Mouse (Mus musculus): ENCODE results near the gene Tle3. TPM values are rescaled to one million over a fixed set of nuclear protein-coding genes. Genes with fewer than 3 reads are reported as not detected.

Gene Tle3
- polyA plus RNA-seq, 1 experiment from 2014 or later, result 22.4 TPM

GRCm38 (mm10) chr9:61396474-61396873 is 24.3 kb downstream of the Tle3 start:
- H3K27me3 ChIP-seq (ENCODE audit: control insufficient read depth, insufficient read depth, low read length), result no peaks in the 10 kb centered on the region
- WGBS, result 16% methylated on average over 13 of the region's 13 CpGs
- H3K9ac ChIP-seq, result no peak overlapping the region
- no peak overlapping the region for H3K4me2 ChIP-seq (replicated peaks)
- DNase-seq (ENCODE audit: low spot score) (peak; percentile 59), ATAC-seq (ENCODE audit: low FRiP score) (0 out of 2 replicates have a peak, but pooled peaks have one; percentile 51)
- H3K4me3 ChIP-seq (replicated peaks; ENCODE audit: low read length), result no peak overlapping the region
- H3K36me3 ChIP-seq (replicated peaks; ENCODE audit: control insufficient read depth, insufficient read depth), result peaks cover 60% of the 10 kb centered on the region
- peaks cover 45% of the 10 kb centered on the region for H3K4me1 ChIP-seq (replicated peaks; ENCODE audit: control insufficient read depth, insufficient read depth, low read length)
- no peak overlapping the region for H3K27ac ChIP-seq
- no peaks in the 10 kb centered on the region for H3K9me3 ChIP-seq (ENCODE audit: control insufficient read depth, low read length)

DNA sequence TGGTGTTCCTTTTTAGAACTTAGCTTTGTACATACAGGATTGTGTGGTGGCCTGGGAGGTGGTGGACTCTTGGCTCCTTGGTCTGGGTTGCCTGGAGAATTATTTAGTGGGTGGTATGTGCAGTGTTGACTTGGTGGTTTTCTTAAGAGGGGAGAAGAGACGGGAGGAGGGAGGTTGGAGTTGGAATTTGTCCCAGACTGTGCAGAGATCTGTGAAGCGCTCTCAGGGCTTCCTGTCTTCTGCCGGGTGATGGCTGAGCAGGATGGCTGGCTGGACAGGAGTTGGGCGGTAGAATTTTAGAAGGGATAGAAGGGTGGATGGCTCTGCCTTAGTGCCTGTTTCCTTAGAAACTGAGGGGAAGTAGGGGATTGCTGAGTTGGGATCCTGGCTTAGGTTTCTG is 25.0 kb downstream of the Tle3 start:
- Histone ChIP-seq H3K36me3 (replicated peaks; ENCODE audit: control insufficient read depth, insufficient read depth) (peaks cover 65% of the 10 kb centered on the region), H3K4me1 (replicated peaks; ENCODE audit: control insufficient read depth, insufficient read depth, low read length) (peaks cover 45% of the 10 kb centered on the region), H3K9me3 (ENCODE audit: control insufficient read depth, low read length) (no peaks in the 10 kb centered on the region), H3K4me3 (replicated peaks; ENCODE audit: low read length) (no peak overlapping the region), H3K9ac (no peak overlapping the region), H3K27me3 (ENCODE audit: control insufficient read depth, insufficient read depth, low read length) (no peaks in the 10 kb centered on the region), H3K27ac (no peak overlapping the region), H3K4me2 (replicated peaks) (no peak overlapping the region)
- DNase-seq (ENCODE audit: low spot score) (no peak), ATAC-seq (ENCODE audit: low FRiP score) (no peak)
- WGBS, result 65% methylated on average over 4 of the region's 4 CpGs

GRCm38 (mm10) chr9:61398160-61398559 is 26.0 kb downstream of the Tle3 start:
- WGBS, result 85% methylated on average over 9 of the region's 9 CpGs
- H3K4me2 ChIP-seq (replicated peaks), result no peak overlapping the region
- H3K4me3 ChIP-seq (replicated peaks; ENCODE audit: low read length), result no peak overlapping the region
- ATAC-seq (ENCODE audit: low FRiP score) (no peak), DNase-seq (ENCODE audit: low spot score) (no peak)
- peaks cover 71% of the 10 kb centered on the region for H3K36me3 ChIP-seq (replicated peaks; ENCODE audit: control insufficient read depth, insufficient read depth)
- peaks cover 46% of the 10 kb centered on the region for H3K4me1 ChIP-seq (replicated peaks; ENCODE audit: control insufficient read depth, insufficient read depth, low read length)
- no peaks in the 10 kb centered on the region for H3K9me3 ChIP-seq (ENCODE audit: control insufficient read depth, low read length)
- H3K9ac ChIP-seq, result no peak overlapping the region
- H3K27me3 ChIP-seq (ENCODE audit: control insufficient read depth, insufficient read depth, low read length), result no peaks in the 10 kb centered on the region
- H3K27ac ChIP-seq, result no peak overlapping the region

DNA sequence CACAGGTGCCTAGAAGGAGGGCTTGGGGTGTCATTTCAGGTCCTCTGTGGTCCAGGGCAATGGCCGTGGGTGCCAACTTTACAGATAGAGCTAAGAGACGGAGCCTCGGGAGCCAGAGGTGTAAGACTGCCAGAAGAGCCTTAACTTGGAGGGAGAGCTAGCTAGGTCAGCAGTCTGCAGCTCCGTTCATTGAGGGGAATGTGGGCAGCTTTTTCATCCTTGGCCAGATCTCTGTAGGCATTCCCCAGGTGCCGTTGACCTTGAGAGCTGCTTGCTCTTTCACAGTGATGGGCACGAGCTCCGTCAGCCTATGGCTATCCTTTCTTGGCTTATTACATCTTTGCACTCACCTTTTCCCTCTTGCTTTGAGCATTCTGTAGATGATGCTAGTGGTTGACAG is 28.0 kb downstream of the Tle3 start:
- Histone ChIP-seq H3K9me3 (ENCODE audit: control insufficient read depth, low read length) (no peaks in the 10 kb centered on the region), H3K36me3 (replicated peaks; ENCODE audit: control insufficient read depth, insufficient read depth) (peaks cover 58% of the 10 kb centered on the region), H3K9ac (no peak overlapping the region), H3K4me2 (replicated peaks) (no peak overlapping the region), H3K4me1 (replicated peaks; ENCODE audit: control insufficient read depth, insufficient read depth, low read length) (peaks cover 66% of the 10 kb centered on the region), H3K27ac (no peak overlapping the region), H3K4me3 (replicated peaks; ENCODE audit: low read length) (no peak overlapping the region), H3K27me3 (ENCODE audit: control insufficient read depth, insufficient read depth, low read length) (no peaks in the 10 kb centered on the region)
- no peak for ATAC-seq (ENCODE audit: low FRiP score)
- 94% methylated on average over 7 of the region's 7 CpGs for WGBS
- no peak for DNase-seq (ENCODE audit: low spot score)

GRCm38 (mm10) chr9:61401664-61402063 is 29.5 kb downstream of the Tle3 start:
- Histone ChIP-seq H3K4me2 (replicated peaks) (no peak overlapping the region), H3K9ac (no peak overlapping the region), H3K36me3 (replicated peaks; ENCODE audit: control insufficient read depth, insufficient read depth) (peaks cover 58% of the 10 kb centered on the region), H3K4me3 (replicated peaks; ENCODE audit: low read length) (no peak overlapping the region), H3K4me1 (replicated peaks; ENCODE audit: control insufficient read depth, insufficient read depth, low read length) (peaks cover 73% of the 10 kb centered on the region), H3K27me3 (ENCODE audit: control insufficient read depth, insufficient read depth, low read length) (no peaks in the 10 kb centered on the region), H3K27ac (no peak overlapping the region), H3K9me3 (ENCODE audit: control insufficient read depth, low read length) (no peaks in the 10 kb centered on the region)
- whole genome bisulfite sequencing, result 41% methylated on average over 9 of the region's 9 CpGs
- ATAC-seq (ENCODE audit: low FRiP score) (no peak), DNase-seq (ENCODE audit: low spot score) (no peak)

DNA sequence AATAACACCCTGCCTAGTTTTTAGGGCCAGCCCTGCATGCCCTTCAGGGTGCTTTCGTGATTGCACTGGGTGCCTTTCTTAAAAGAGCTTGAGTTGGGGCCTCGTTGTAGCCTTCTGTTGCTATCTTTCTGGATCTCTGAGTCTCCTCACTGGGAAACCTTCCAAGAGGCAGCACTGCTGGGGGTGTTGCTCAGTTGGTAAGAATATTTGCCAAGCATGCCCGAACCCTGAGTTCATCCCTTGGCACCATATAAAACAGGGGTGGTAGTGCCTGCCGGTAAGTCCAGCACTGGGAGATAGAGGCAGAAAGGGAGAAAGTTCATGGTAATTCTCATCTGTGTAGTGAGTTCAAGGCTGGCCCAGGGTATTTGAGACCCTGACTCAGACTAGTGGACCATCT is 30.1 kb downstream of the Tle3 start:
- peaks cover 74% of the 10 kb centered on the region for H3K4me1 ChIP-seq (replicated peaks; ENCODE audit: control insufficient read depth, insufficient read depth, low read length)
- 76% methylated on average over 4 of the region's 4 CpGs for WGBS

DNA sequence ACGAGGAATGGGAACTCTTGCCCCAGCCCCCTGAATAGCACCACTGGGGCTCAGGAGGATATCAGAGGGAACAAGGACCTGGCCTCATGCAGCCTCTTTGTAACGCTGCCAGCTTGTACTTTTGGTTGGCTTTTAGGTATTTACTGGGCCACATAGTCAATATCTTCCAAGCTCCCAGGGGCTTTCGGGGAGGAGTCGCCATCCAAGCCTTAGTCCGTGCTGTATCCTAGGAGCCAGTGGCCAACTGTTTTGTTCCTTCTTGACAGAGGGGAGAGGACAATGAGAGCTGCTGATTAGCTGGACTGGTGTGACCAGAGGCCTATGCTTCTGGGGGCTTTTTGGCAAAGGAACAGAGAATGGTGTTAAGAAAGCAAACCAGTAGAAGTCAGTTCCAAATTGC is 30.6 kb downstream of the Tle3 start:
- no peak overlapping the region for H3K27ac ChIP-seq
- DNase-seq (ENCODE audit: low spot score) (no peak), ATAC-seq (ENCODE audit: low FRiP score) (no peak)
- H3K27me3 ChIP-seq (ENCODE audit: control insufficient read depth, insufficient read depth, low read length), result no peaks in the 10 kb centered on the region
- WGBS, result 27% methylated on average over 5 of the region's 5 CpGs
- H3K9ac ChIP-seq, result no peak overlapping the region
- peaks cover 71% of the 10 kb centered on the region for H3K4me1 ChIP-seq (replicated peaks; ENCODE audit: control insufficient read depth, insufficient read depth, low read length)
- H3K36me3 ChIP-seq (replicated peaks; ENCODE audit: control insufficient read depth, insufficient read depth), result peaks cover 68% of the 10 kb centered on the region
- H3K4me2 ChIP-seq (replicated peaks), result no peak overlapping the region
- H3K4me3 ChIP-seq (replicated peaks; ENCODE audit: low read length), result no peak overlapping the region
- H3K9me3 ChIP-seq (ENCODE audit: control insufficient read depth, low read length), result no peaks in the 10 kb centered on the region

More for the DNA sequence above, 30.1 kb downstream of the Tle3 start:
- no peak overlapping the region for H3K9ac ChIP-seq
- no peaks in the 10 kb centered on the region for H3K27me3 ChIP-seq (ENCODE audit: control insufficient read depth, insufficient read depth, low read length)
- H3K9me3 ChIP-seq (ENCODE audit: control insufficient read depth, low read length), result no peaks in the 10 kb centered on the region
- DNase-seq (ENCODE audit: low spot score) (no peak), ATAC-seq (ENCODE audit: low FRiP score) (no peak)
- H3K4me2 ChIP-seq (replicated peaks), result no peak overlapping the region
- H3K4me3 ChIP-seq (replicated peaks; ENCODE audit: low read length), result no peak overlapping the region
- peaks cover 64% of the 10 kb centered on the region for H3K36me3 ChIP-seq (replicated peaks; ENCODE audit: control insufficient read depth, insufficient read depth)
- no peak overlapping the region for H3K27ac ChIP-seq

- ATAC-seq (ENCODE audit: low FRiP score) (no peak), DNase-seq (ENCODE audit: low spot score) (peak; percentile 40)
- H3K4me3 ChIP-seq (replicated peaks; ENCODE audit: low read length), result no peak overlapping the region
- no peaks in the 10 kb centered on the region for H3K9me3 ChIP-seq (ENCODE audit: control insufficient read depth, low read length)
- WGBS, result 52% methylated on average over 16 of the region's 16 CpGs
- H3K36me3 ChIP-seq (replicated peaks; ENCODE audit: control insufficient read depth, insufficient read depth), result peaks cover 68% of the 10 kb centered on the region
- peaks cover 65% of the 10 kb centered on the region for H3K4me1 ChIP-seq (replicated peaks; ENCODE audit: control insufficient read depth, insufficient read depth, low read length)
- H3K4me2 ChIP-seq (replicated peaks), result no peak overlapping the region
- no peaks in the 10 kb centered on the region for H3K27me3 ChIP-seq (ENCODE audit: control insufficient read depth, insufficient read depth, low read length)
- H3K9ac ChIP-seq, result no peak overlapping the region
- peak overlapping the region; percentile 88 for H3K27ac ChIP-seq
Measured at GRCm38 (mm10) chr9:61403866-61404614, 31.9 kb downstream of the Tle3 start.

GRCm38 (mm10) chr9:61404615-61404980 is 32.4 kb downstream of the Tle3 start:
- Histone ChIP-seq H3K4me3 (replicated peaks; ENCODE audit: low read length) (no peak overlapping the region), H3K27me3 (ENCODE audit: control insufficient read depth, insufficient read depth, low read length) (no peaks in the 10 kb centered on the region), H3K9me3 (ENCODE audit: control insufficient read depth, low read length) (no peaks in the 10 kb centered on the region), H3K36me3 (replicated peaks; ENCODE audit: control insufficient read depth, insufficient read depth) (peaks cover 68% of the 10 kb centered on the region), H3K4me2 (replicated peaks) (peak overlapping the region; percentile 28; the same call in 1 of the 2 replicates), H3K9ac (no peak overlapping the region), H3K27ac (peak overlapping the region; percentile 88), H3K4me1 (replicated peaks; ENCODE audit: control insufficient read depth, insufficient read depth, low read length) (peaks cover 65% of the 10 kb centered on the region)
- ATAC-seq (ENCODE audit: low FRiP score) (no peak), DNase-seq (ENCODE audit: low spot score) (no peak)
- 34% methylated on average over 3 of the region's 3 CpGs for WGBS
